Mouse (Mus musculus): Measurements from ENCODE around the gene Cpsf2. TPM values are rescaled to one million over a fixed set of nuclear protein-coding genes. Genes with fewer than 3 reads are reported as not detected.

The Cpsf2 gene
- polyA plus RNA-seq, 1 experiment from 2014 or later, result 25.1 TPM

Other genes starting within 250 kb of the Cpsf2 start
- gene Fbln5, start 156.9 kb upstream of the Cpsf2 start, polyA plus RNA-seq (2015; fragmentation: Nextera tagmentation; extraction: Ambion mirVana), result 149 and 160 TPM in 2 replicates
- gene Trip11, start 62.7 kb upstream of the Cpsf2 start, polyA plus RNA-seq (2015; fragmentation: Nextera tagmentation; extraction: Ambion mirVana), result 29.4 and 32.2 TPM in 2 replicates
- 12.0 and 12.2 TPM in 2 replicates for gene Atxn3, start 17.7 kb upstream of the Cpsf2 start, polyA plus RNA-seq (2015; fragmentation: Nextera tagmentation; extraction: Ambion mirVana)
- gene Slc24a4, start 152.7 kb downstream of the Cpsf2 start, polyA plus RNA-seq (2015; fragmentation: Nextera tagmentation; extraction: Ambion mirVana), result 1.2 and 1.5 TPM in 2 replicates